In the genomic region with DNA sequence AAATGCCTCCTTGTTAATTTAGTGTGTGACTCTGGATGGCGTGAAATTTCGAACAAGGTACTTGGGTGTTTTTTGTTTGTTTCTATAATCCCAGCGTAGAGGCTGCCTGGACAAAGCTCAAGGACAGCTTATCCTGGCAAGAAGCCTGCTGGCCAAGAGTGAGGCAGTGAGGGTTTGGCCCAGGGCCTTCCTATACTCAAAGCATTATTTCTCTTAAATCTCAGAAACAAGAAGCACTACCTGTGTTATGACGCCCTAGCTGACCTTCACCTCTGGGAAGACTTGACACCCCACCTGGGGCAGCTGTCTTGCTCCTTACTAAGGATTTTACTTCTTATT, we compare ENCODE assay signal across 7 mouse cellular contexts. TPM values are rescaled to one million over a fixed set of nuclear protein-coding genes. Genes with fewer than 3 reads are reported as not detected.
DNase-seq lines count a peak whose midpoint lies in the region; ATAC-seq and TF ChIP-seq lines count a peak whose summit lies in the region.

No protein-coding gene starts in this region.

- peaks cover 59% of the 10 kb centered on the region for H3K4me1 ChIP-seq in G1E (ENCODE audit: insufficient read depth, low read depth, low read length)
- H3K4me1 ChIP-seq in forebrain, embryonic 12.5 days: peaks cover 24% of the 10 kb centered on the region; the same call in 1 of the 2 replicates
- H3K4me1 ChIP-seq in midbrain, embryonic 11.5 days (ENCODE audit: control insufficient read depth, insufficient read depth, low read length): peaks cover 7% of the 10 kb centered on the region; the same call in 1 of the 2 replicates

- no peak for DNase-seq in G1E (ENCODE audit: low spot score)
- DNase-seq in adrenal gland, postnatal 10 days: peak; percentile 90
- peak; percentile 80 to 81 for DNase-seq in heart, postnatal 36 days
- DNase-seq in layer of hippocampus, postnatal 10 days (ENCODE audit: low spot score in 2 of 2): peak; percentile 42 to 58
- DNase-seq in midbrain, embryonic 11.5 days (ENCODE audit: low spot score, missing footprints): no peak
- no peak for DNase-seq in Muller cell, postnatal 12 days (ENCODE audit: inconsistent ontology term)

- peak overlapping the region; percentile 81; the same call in 1 of the 2 replicates for H3K27ac ChIP-seq in forebrain, embryonic 12.5 days
- H3K27ac ChIP-seq in midbrain, embryonic 11.5 days (ENCODE audit: low read depth, low read length): no peak overlapping the region

- no peak overlapping the region; the same call in 1 of the 2 replicates for H3K9ac ChIP-seq in forebrain, embryonic 12.5 days
- H3K9ac ChIP-seq in midbrain, embryonic 11.5 days (ENCODE audit: low read length): peak overlapping the region; percentile 76

- peak overlapping the region; percentile 79 for H3K4me2 ChIP-seq in forebrain, embryonic 12.5 days
- peak overlapping the region; percentile 66 for H3K4me2 ChIP-seq in midbrain, embryonic 11.5 days

- peaks cover 45% of the 10 kb centered on the region for H3K36me3 ChIP-seq in G1E (replicated peaks)
- peaks cover 2% of the 10 kb centered on the region; the same call in 1 of the 2 replicates for H3K36me3 ChIP-seq in forebrain, embryonic 12.5 days (replicated peaks)
- no peaks in the 10 kb centered on the region for H3K36me3 ChIP-seq in midbrain, embryonic 11.5 days (ENCODE audit: control insufficient read depth, insufficient read depth, low read length)

- 50% methylated on average over 4 of the region's 4 CpGs for WGBS in forebrain, embryonic 12.5 days
- WGBS in midbrain, embryonic 11.5 days: 55% methylated on average over 4 of the region's 4 CpGs

- ATAC-seq in G1E (ENCODE audit: extremely low read depth, insufficient number of reproducible peaks, low FRiP score, poor library complexity, severe bottlenecking): no peak
- no peak for ATAC-seq in forebrain, embryonic 12.5 days (ENCODE audit: low FRiP score)
- no peak for ATAC-seq in midbrain, embryonic 11.5 days (ENCODE audit: low FRiP score)

- intact Hi-C loops in heart, postnatal 36 days (cut with DNase I): loop anchor here (2.0 to 5.0 kb wide), 3 partner anchors 33 to 88 kb away; no protein-coding TSS in a partner anchor

- H3K4me3 ChIP-seq in G1E (ENCODE audit: low read depth, low read length): peak overlapping the region; percentile 81
- H3K4me3 ChIP-seq in forebrain, embryonic 12.5 days (replicated peaks): peak overlapping the region; percentile 65
- H3K4me3 ChIP-seq in midbrain, embryonic 11.5 days (ENCODE audit: low read depth, low read length): peak overlapping the region; percentile 56

- TF ChIP-seq CTCF in G1E (IDR thresholded peaks at IDR 0.05; ENCODE audit: low read depth, low read length): no peak

- no peaks in the 10 kb centered on the region for H3K9me3 ChIP-seq in G1E (replicated peaks)
- H3K9me3 ChIP-seq in forebrain, embryonic 12.5 days: no peaks in the 10 kb centered on the region
- no peaks in the 10 kb centered on the region for H3K9me3 ChIP-seq in midbrain, embryonic 11.5 days (ENCODE audit: control insufficient read depth, low read length)

- no peaks in the 10 kb centered on the region for H3K27me3 ChIP-seq in G1E (ENCODE audit: insufficient read depth, low read length)
- no peaks in the 10 kb centered on the region for H3K27me3 ChIP-seq in forebrain, embryonic 12.5 days
- H3K27me3 ChIP-seq in midbrain, embryonic 11.5 days (ENCODE audit: control insufficient read depth, insufficient read depth, low read length): no peaks in the 10 kb centered on the region

RNA-seq across cellular contexts. Expression of gene Cflar, which starts 2.6 kb away (rescaled TPM):
- 92.7 and 127 TPM in 2 replicates for total RNA-seq in G1E (2014; fragmentation: Nextera tagmentation)
- 173 and 179 TPM in 2 replicates for total RNA-seq in G1E (2017)
- 5.5 and 8.8 TPM in 2 replicates for polyA plus RNA-seq in G1E (2012)
- 100 to 1,000 TPM; 101 to 102 TPM for total RNA-seq in adrenal gland, postnatal 10 days (2021)
- 23.8 and 24.8 TPM in 2 replicates for polyA plus RNA-seq in forebrain, embryonic 12.5 days (2016; fragmentation: Nextera tagmentation; extraction: Ambion mirVana)
- 10 to 100 TPM; 56.4 to 61.5 TPM for total RNA-seq in heart, postnatal 36 days (2021)
- 10 to 100 TPM; 32.7 to 32.9 TPM for total RNA-seq in layer of hippocampus, postnatal 10 days (2021)
- polyA plus RNA-seq in midbrain, embryonic 11.5 days (2014; fragmentation: Nextera tagmentation; extraction: Ambion mirVana): 19.1 and 20.9 TPM in 2 replicates

RNA-seq across cellular contexts. Expression of gene Als2cr12, which starts 18.1 kb away (rescaled TPM):
- not detected in 2 replicates for total RNA-seq in G1E (2014; fragmentation: Nextera tagmentation)
- total RNA-seq in G1E (2017): 0.17 and 0.22 TPM in 2 replicates
- not detected in 2 replicates for polyA plus RNA-seq in G1E (2012)
- 1 to 10 TPM; 4.8 to 6.2 TPM for total RNA-seq in adrenal gland, postnatal 10 days (2021)
- polyA plus RNA-seq in forebrain, embryonic 12.5 days (2016; fragmentation: Nextera tagmentation; extraction: Ambion mirVana): not detected in 2 replicates
- total RNA-seq in heart, postnatal 36 days (2021): not detected
- under 1 TPM in 1 of 2 experiments, not detected in 1; 0.23 TPM for total RNA-seq in layer of hippocampus, postnatal 10 days (2021)
- polyA plus RNA-seq in midbrain, embryonic 11.5 days (2014; fragmentation: Nextera tagmentation; extraction: Ambion mirVana): not detected in 2 replicates

Comparison
In these comparisons a context has a peak if more than half of its experiments do, and no peak if none do; other contexts are left out.
1. DNase-seq: peak in adrenal gland, postnatal 10 days (single experiment), heart, postnatal 36 days (2 of 2) and layer of hippocampus, postnatal 10 days (2 of 2); none in G1E (single experiment), midbrain, embryonic 11.5 days (single experiment) and Muller cell, postnatal 12 days (single experiment).
2. RNA of gene Als2cr12, which starts 18.1 kb away (total RNA-seq): 4.8 to 6.2 TPM in adrenal gland, postnatal 10 days; 0.23 TPM in layer of hippocampus, postnatal 10 days, 0.17 to 0.22 TPM in G1E and not detected in heart, postnatal 36 days; every median in the first group is over 4 times any median in the second.
3. Peak in every context shown above with its lines, with median percentiles within 50 percentile points of each other: H3K4me3 ChIP-seq.